Mouse (Mus musculus) kidney, adult 2 months (tissue): ENCODE data around the gene Nudt3.

Experiments
- CTCF ChIP-seq: fragments of 200-500 bp; conservative IDR thresholded peaks from 2 replicates; pipeline ENCODE4 v1.5.1; 2011; ENCODE audit warnings: low read depth, mild to moderate bottlenecking, control low read depth, low read length, moderate library complexity, mixed read lengths; ENCODE audit not compliant: insufficient read depth, insufficient read length
- POLR2A ChIP-seq: fragments of 200-500 bp; IDR thresholded peaks from one replicate; pipeline ENCODE4 v1.6.1; 2011; ENCODE audit warnings: low read depth, low read length, control low read depth

DNA sequence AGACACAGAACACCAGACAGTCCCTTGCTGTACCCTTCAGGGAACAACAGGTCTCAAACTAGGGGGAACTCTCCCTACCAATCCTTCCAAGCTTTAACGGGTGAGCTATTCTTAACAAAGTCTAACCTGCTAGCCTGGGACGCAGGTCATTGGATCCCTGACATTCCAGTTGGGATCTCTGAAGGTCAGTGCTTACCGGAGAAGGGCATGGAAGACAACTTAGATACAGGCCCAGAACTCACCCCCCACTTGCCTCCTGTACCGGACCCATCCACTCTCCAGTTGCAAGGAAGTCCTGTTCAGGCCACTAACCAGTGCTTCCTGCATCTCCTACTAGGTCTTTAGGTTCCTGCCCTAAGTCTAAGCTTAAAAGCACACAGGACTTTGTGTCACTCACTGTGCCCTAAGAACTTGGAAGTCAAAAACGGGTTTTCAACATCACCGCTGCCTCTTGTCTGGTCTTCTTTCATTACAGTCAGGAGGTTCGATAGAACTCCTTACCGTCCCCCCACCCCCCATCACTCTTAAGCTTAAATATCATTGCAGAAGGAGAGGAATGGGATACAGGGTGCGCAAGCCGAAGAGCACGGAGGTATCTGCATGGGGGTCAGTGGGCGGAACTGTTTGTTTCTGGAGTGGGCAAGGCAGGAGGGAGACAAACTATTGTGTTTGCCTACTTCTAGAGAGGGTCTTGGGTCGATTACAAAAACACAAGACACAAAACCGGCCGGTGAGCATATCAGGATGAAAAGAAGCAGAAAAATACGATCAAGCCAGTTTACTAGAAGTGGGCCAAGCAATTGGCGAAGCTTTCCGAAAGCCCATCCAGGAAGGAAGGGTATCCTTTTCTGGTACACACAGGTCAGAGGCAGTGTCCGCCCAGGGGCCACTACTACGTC, 69.0 kb downstream of the Nudt3 start:
- no peak for TF ChIP-seq CTCF
- TF ChIP-seq POLR2A, result no peak
